Mouse (Mus musculus) E14TG2a.4 (cell line): ENCODE measurements around the gene Cpxm1.

Experiments used
- CTCF ChIP-seq: conservative IDR thresholded peaks from 2 replicates; pipeline ENCODE4 v1.5.1; 2014; ENCODE audit warnings: low read length
- NANOG ChIP-seq: IDR thresholded peaks from 2 replicates; pipeline ENCODE4 v1.6.1; 2014; ENCODE audit warnings: borderline replicate concordance, low read length, mixed read lengths

DNA sequence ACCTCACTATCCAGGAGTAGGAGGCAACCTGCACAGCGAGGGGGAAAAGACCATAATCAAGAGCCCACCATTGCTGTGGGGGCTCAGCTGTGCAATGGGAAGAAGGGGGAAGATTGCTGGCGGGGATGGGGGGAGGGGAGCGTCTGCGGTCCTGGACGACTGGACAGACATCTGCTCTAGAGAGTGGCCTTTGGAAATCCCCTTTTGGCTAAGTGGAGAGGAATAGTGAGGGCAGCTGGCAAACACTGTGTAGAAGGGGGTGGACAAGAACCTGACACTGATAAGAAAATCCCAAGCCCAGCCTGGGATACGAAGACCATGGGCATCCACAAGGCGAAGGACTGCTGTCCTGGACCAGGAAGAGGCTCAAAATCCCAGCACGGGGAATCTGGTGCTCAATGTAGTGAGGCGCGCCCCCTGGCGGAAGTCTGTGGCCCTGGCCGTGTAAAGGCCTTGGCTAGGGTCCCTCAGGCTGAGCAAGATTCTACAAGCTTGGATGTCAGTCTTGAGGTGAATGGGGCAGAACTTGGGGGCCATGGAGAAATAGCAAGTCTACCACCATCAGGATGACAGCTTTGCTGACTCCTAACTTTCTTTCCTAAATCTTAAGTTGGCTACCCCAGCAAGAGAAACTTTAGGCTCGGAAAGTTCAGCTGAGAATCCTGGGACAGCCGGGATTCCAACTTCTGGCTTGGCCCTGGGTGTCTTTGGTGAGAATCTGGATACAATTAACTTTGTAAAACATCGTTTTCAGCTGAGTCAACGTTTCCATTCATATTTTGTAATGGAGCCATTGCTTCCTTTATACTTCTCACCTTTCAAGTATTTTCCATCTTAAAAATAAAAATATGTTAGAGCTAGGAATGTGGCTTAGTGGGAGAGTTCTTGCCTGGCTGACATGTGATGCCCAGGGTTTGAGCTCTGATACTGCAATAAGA is 14.5 kb upstream of the Cpxm1 start:
- peak; percentile 97 for TF ChIP-seq CTCF
- TF ChIP-seq NANOG: no peak
